Mouse (Mus musculus): ENCODE results near the gene Ndufs8.

DNA sequence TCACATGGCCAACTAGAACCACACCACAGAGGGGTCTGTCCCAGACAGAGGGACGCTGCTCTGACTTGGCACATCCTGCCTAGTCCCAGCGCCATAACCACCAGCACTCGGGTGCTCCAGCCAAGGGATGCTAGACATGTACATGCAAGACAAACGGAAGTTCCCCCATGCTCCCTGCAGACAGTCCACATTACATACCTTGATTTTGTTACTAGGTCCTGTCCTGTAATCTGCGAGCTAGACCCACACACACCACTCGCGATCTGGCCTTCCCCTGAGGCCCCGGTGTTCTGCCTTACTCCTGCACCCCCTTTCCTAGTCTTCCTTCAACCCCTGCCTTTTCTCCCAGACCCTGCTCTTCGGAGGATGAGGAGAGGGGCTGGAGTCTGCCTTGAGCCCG is 6.2 kb downstream of the Ndufs8 start:
- TF ChIP-seq GATA1 (IDR thresholded peaks at IDR 0.05; ENCODE audit: borderline replicate concordance, low read length) (no peak), FLI1 (IDR thresholded peaks at IDR 0.05; ENCODE audit: low read length) (no peak)

Data from megakaryocyte, embryonic 14.5 days (primary cell).